Mouse (Mus musculus): ENCODE measurements around the gene Rac3. TPM values are rescaled to one million over a fixed set of nuclear protein-coding genes. Genes with fewer than 3 reads are reported as not detected.

The Rac3 gene
- polyA plus RNA-seq, 1 experiment = 0.08 TPM

GRCm38 (mm10) chr11:120712771-120713568, 8.3 kb upstream of the Rac3 start:
- no peak for TF ChIP-seq GATA1 (IDR thresholded peaks at IDR 0.05; ENCODE audit: low read length)
- peaks cover 62% of the 10 kb centered on the region for H3K36me3 ChIP-seq (ENCODE audit: control insufficient read depth)
- H3K27me3 ChIP-seq (ENCODE audit: control insufficient read depth) = no peaks in the 10 kb centered on the region
- H3K4me3 ChIP-seq (replicated peaks) = peak overlapping the region; percentile 81
- H3K4me1 ChIP-seq (ENCODE audit: control insufficient read depth) = peaks cover 35% of the 10 kb centered on the region
- H3K9me3 ChIP-seq (ENCODE audit: control insufficient read depth, low read length) = no peaks in the 10 kb centered on the region

GRCm38 (mm10) chr11:120713580-120714518, 7.4 kb upstream of the Rac3 start, which contains the start of the genes Cenpx and Lrrc45:
Gene Cenpx (minus strand): TSS chr11:120713738.
Gene Lrrc45 (plus strand): TSS chr11:120713925.
- no peaks in the 10 kb centered on the region for H3K27me3 ChIP-seq (ENCODE audit: control insufficient read depth)
- TF ChIP-seq TAL1 (IDR thresholded peaks at IDR 0.05; ENCODE audit: low read length) (no peak), GATA1 (IDR thresholded peaks at IDR 0.05; ENCODE audit: low read length) (no peak)
- no peaks in the 10 kb centered on the region for H3K9me3 ChIP-seq (ENCODE audit: control insufficient read depth, low read length)
- peak within 1 kb of the TSS; percentile 81 for H3K4me3 ChIP-seq (replicated peaks)
- H3K36me3 ChIP-seq (ENCODE audit: control insufficient read depth) = peaks cover 64% of the 10 kb centered on the region
- peaks cover 35% of the 10 kb centered on the region for H3K4me1 ChIP-seq (ENCODE audit: control insufficient read depth)

- no peaks in the 10 kb centered on the region for H3K9me3 ChIP-seq (ENCODE audit: control insufficient read depth, low read length)
- TF ChIP-seq GATA1 (IDR thresholded peaks at IDR 0.05; ENCODE audit: low read length) (no peak), TAL1 (IDR thresholded peaks at IDR 0.05; ENCODE audit: low read length) (no peak)
- no peaks in the 10 kb centered on the region for H3K27me3 ChIP-seq (ENCODE audit: control insufficient read depth)
- H3K4me1 ChIP-seq (ENCODE audit: control insufficient read depth) = peaks cover 35% of the 10 kb centered on the region
- peak overlapping the region; percentile 81 for H3K4me3 ChIP-seq (replicated peaks)
- H3K36me3 ChIP-seq (ENCODE audit: control insufficient read depth) = peaks cover 67% of the 10 kb centered on the region
These were observed 6.7 kb upstream of the Rac3 start for GRCm38 (mm10) chr11:120714546-120714945.

- Histone ChIP-seq H3K4me3 (replicated peaks) (no peak overlapping the region), H3K27me3 (ENCODE audit: control insufficient read depth) (peaks cover 3% of the 10 kb centered on the region), H3K4me1 (ENCODE audit: control insufficient read depth) (peaks cover 35% of the 10 kb centered on the region), H3K9me3 (ENCODE audit: control insufficient read depth, low read length) (no peaks in the 10 kb centered on the region), H3K36me3 (ENCODE audit: control insufficient read depth) (peaks cover 66% of the 10 kb centered on the region)
- TF ChIP-seq TAL1 (IDR thresholded peaks at IDR 0.05; ENCODE audit: low read length) = no peak
- TF ChIP-seq GATA1 (IDR thresholded peaks at IDR 0.05; ENCODE audit: low read length) = no peak
These were observed 6.1 kb upstream of the Rac3 start for GRCm38 (mm10) chr11:120715131-120715530.

- TF ChIP-seq TAL1 (IDR thresholded peaks at IDR 0.05; ENCODE audit: low read length) (no peak), GATA1 (IDR thresholded peaks at IDR 0.05; ENCODE audit: low read length) (no peak)
- H3K4me3 ChIP-seq (replicated peaks) = no peak overlapping the region
- no peaks in the 10 kb centered on the region; the same call in 1 of the 2 replicates for H3K9me3 ChIP-seq (ENCODE audit: control insufficient read depth, low read length)
- peaks cover 31% of the 10 kb centered on the region for H3K27me3 ChIP-seq (ENCODE audit: control insufficient read depth)
- H3K4me1 ChIP-seq (ENCODE audit: control insufficient read depth) = peaks cover 31% of the 10 kb centered on the region
- H3K36me3 ChIP-seq (ENCODE audit: control insufficient read depth) = peaks cover 47% of the 10 kb centered on the region
These were observed 2.0 kb upstream of the Rac3 start for GRCm38 (mm10) chr11:120719242-120719641.

GRCm38 (mm10) chr11:120719841-120720376, 1.4 kb upstream of the Rac3 start:
- Histone ChIP-seq H3K4me3 (replicated peaks) (no peak overlapping the region), H3K27me3 (ENCODE audit: control insufficient read depth) (peaks cover 31% of the 10 kb centered on the region), H3K36me3 (ENCODE audit: control insufficient read depth) (peaks cover 46% of the 10 kb centered on the region), H3K9me3 (ENCODE audit: control insufficient read depth, low read length) (no peaks in the 10 kb centered on the region; the same call in 1 of the 2 replicates), H3K4me1 (ENCODE audit: control insufficient read depth) (peaks cover 24% of the 10 kb centered on the region)
- TF ChIP-seq GATA1 (IDR thresholded peaks at IDR 0.05; ENCODE audit: low read length) = no peak
- no peak for TF ChIP-seq TAL1 (IDR thresholded peaks at IDR 0.05; ENCODE audit: low read length)

GRCm38 (mm10) chr11:120720450-120720849, 820 bp upstream of the Rac3 start:
- TF ChIP-seq GATA1 (IDR thresholded peaks at IDR 0.05; ENCODE audit: low read length) (no peak), TAL1 (IDR thresholded peaks at IDR 0.05; ENCODE audit: low read length) (no peak)
- H3K9me3 ChIP-seq (ENCODE audit: control insufficient read depth, low read length) = no peaks in the 10 kb centered on the region; the same call in 1 of the 2 replicates
- H3K27me3 ChIP-seq (ENCODE audit: control insufficient read depth) = peaks cover 31% of the 10 kb centered on the region
- peaks cover 19% of the 10 kb centered on the region for H3K4me1 ChIP-seq (ENCODE audit: control insufficient read depth)
- H3K4me3 ChIP-seq (replicated peaks) = no peak overlapping the region
- peaks cover 41% of the 10 kb centered on the region for H3K36me3 ChIP-seq (ENCODE audit: control insufficient read depth)

GRCm38 (mm10) chr11:120722067-120722630, 879 bp downstream of the Rac3 start:
- peaks cover 29% of the 10 kb centered on the region for H3K36me3 ChIP-seq (ENCODE audit: control insufficient read depth)

More at GRCm38 (mm10) chr11:120722067-120722630, 879 bp downstream of the Rac3 start:
- Histone ChIP-seq H3K9me3 (ENCODE audit: control insufficient read depth, low read length) (no peaks in the 10 kb centered on the region; the same call in 1 of the 2 replicates), H3K4me3 (replicated peaks) (no peak overlapping the region), H3K27me3 (ENCODE audit: control insufficient read depth) (peaks cover 31% of the 10 kb centered on the region), H3K4me1 (ENCODE audit: control insufficient read depth) (peaks cover 29% of the 10 kb centered on the region)
- TF ChIP-seq GATA1 (IDR thresholded peaks at IDR 0.05; ENCODE audit: low read length) (no peak), TAL1 (IDR thresholded peaks at IDR 0.05; ENCODE audit: low read length) (no peak)

Data from erythroblast, embryonic 14.5 days (primary cell).